Mouse (Mus musculus) c-Kit-positive CD71-positive TER-119-positive erythroid progenitor cells, embryonic 14.5 days (primary cell): ENCODE measurements at regions not wholly inside any gene's neighbourhood (a gene's known extent, or its start where the extent isn't known, plus 50 kb on each side); places are given as distances from the start of the nearest gene placed in this dataset.

Experiments
- DNase-seq: peaks from one replicate; pipeline ENCODE4 v3.0.0-alpha.2; 2013; ENCODE audit warnings: low spot score

DNA sequence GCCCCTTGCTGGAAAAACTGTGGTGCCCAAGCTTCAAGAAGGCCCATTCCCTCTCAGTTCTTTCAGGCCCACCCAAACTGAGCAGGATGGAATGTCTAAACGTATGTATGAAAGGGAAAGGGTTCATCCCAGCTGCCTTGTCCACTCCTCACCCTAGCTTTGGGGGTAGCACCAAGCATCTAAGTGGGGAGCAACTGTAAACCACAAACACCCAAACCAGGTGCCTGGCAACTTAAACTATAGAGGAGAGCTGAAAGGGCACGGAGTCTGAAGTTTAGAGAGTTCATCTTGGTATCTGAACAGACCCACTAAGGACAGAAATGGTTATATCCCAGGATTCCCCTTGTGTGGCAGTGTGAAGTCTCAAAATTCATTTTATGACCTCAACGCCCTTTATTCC lies 90.1 kb upstream of the Ssbp2 start:
- no peak for DNase-seq

DNA sequence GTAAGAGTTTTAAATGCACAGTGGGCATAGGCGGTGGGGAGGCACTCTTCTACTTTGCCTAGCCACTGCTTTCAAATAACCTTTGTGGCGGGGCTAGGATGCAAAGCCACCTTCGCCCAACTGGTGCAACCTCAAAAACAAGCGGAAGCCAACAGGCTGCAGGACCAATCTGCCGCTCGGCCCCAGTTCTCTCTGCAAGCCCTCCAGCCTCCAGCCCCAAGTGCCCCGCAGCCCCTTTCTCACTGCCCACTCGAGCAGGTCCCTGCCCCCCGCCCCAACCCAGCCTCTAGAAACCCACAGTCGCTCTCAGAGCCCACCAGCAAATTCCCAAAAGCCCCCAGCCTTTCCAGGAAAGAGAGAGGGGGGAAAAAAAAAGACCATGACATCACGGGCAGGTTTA lies 89.6 kb upstream of the Ssbp2 start:
- DNase-seq, result no peak

DNA sequence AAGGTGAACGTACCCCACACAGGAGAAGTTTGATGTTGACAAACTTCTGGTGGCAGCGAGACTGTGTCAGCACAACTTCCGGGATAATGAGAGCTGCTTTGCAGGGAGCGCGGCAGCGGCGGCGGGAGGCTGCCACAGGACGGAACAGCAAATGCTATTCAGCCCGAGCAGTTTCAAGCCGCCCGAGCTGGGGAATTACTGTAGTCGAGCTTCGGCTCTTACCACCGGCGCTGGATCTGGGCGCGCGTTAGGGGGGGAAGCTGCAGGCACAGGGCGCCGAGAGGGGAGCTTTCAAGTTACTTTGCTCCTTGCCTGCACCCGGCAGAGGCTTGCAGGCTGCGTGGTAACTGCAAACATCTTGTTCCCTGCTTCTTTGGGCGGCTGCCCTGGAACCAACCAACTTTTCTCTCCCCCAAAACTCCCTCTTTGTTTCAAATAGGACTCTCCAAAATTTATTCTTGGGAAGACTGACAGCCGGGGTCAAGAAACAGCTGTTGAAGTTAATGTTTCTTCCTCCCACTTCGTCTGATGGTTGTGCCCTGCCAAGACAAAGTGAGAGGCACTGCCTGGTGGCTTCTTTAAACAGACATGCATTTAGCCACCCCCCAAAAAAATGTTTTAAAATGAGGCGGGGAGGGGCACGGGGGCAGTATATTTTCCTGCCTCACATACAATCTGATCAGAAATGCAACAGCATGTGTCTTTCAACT lies 89.0 kb upstream of the Ssbp2 start:
- DNase-seq, result peak; percentile 81

DNA sequence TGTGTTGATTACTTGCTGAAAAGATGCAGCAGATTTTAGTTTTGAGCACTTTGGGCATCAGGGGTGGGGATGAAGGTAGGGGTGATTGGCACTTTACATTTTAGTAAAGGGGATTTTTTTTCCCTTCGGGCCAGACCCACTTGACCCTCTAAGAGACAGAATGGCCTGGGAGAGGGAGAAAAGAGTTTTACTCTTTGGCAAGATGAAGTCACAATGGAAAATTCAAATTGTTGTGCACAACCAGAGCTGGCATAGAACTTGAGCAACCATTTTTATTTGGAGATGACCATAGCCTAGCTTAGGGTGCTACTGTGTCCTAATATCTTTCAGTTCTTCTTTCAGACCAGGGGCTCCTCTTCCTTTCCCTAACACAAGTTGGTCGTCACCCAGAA lies 88.5 kb upstream of the Ssbp2 start:
- no peak for DNase-seq

DNA sequence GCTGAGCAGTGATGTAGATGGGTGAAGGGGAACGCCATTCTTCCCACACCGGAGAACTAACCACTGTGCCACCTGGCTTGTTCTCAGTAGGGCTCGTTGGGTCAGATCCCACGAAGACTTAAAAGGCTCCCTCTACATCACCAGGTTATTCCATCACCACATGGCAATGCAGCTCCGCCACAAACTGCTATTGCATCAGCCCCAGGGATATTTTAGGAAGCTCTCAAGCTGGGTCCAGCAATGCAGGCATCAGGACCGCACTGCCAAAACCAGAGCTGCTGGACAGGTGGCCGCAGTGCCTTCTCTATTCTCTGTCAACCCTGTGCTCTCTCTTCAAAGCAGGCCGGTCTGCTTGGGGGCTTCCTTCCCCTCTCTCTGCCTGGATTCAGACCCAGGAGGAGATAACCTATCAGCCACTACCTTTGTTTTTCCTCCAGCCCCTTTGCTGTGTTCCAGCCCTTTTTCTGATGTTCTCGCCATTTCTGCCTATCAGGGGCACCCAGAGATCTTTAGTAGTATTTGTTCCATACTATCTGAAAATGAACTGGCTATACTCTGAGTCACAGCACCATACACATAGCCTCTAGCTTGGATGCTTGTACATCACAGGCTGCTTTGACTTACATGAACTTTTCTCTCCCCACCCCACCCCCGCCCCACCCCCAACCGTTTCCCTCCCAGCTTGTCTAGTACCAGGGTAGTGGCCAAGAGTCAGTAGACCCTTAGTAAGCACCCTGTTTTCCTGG lies 87.8 kb upstream of the Ssbp2 start:
- DNase-seq, result no peak

DNA sequence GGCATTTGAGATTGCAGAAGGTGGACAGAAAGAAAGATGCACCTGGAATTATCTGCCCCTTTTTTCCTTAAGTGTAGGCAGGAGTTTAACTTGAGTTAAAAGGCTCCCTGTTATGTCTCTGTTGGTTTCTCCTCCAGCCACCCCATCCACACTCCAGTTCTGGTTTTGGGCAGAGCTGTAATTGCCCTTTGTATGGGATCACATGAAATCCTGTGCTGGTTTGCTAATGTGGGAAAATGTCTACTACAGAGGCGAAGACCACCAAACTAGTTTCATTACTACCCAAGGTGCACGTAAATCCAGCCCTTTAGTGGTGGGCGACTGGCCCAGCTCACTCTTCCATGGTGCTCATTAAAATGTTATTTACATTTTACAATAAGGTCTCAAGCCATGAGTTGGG lies 85.9 kb upstream of the Ssbp2 start:
- DNase-seq, result no peak

DNA sequence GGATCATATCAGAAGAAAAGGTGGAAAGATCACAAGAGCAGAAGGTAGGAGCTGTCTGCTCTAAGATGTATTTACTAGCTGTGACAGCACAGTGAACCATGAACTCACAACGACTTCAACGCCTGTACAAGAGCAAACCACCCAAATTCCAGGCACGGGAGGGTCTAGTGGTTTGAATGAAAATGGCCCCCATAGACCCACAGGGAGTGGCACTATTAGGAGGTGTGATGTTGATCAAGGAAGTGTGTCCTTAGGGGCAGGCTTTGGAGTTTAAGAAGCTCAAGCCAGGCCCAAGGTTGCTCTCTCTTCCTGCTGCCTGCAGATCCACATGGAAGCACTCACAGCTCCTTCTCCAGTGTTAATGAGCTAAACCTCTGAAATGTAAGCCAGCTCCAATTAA lies 83.5 kb upstream of the Ssbp2 start:
- DNase-seq, result no peak

DNA sequence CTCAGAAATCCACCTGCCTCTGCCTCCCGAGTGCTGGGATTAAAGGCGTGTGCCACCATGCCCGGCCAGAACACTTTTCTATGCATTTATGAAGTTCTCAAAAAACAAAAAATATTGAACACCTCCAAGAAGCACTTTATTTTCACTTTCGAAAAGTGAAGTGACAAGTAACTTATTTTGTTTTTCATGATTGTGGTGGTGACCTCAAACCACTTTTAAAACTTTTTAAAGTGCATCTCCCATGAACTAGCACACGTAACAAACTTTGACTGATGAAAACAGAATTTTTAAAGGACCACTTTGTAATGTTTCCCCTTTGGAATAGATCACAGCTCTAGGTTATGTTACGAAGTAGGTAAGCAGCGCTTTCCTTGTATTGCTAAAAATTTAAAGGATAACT lies 82.7 kb upstream of the Ssbp2 start:
- no peak for DNase-seq

DNA sequence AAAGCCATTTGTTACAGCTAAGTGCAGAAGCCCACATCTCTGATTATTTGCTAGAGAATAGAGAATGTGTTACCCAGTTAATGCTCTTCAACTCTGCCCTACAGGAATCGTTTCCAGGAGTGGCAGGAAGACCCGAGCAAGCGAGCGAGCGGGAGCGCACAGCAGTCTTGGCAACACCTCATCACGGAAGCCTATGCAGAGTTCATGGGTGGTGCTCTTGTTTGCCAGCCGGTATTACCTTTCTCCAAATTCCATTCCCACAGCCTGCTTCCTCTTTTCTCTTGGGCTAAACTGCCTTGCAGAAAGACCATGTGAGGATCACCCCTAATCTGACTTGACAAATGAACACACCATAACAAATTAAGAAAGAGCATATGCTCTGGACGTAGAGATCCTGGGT lies 82.1 kb upstream of the Ssbp2 start:
- DNase-seq, result no peak

DNA sequence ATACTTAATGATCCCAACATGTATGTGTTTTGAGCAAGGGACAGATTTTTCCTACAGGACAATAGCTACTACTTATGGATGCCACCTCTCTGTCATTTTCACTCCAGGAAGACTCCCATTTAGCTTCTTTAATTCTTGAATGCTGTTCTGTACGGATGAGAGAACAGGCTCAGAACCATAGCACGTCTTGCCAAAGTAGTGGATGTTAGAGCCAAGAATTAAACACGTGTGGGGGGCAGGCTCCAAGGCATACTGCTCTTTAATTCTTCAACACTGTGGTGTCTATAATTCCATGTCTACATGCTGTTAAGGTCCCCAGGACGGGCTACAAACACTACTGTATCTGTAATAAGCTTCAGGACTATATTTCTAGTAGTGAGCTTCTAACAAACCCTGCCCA lies 74.7 kb upstream of the Ssbp2 start:
- DNase-seq, result no peak

DNA sequence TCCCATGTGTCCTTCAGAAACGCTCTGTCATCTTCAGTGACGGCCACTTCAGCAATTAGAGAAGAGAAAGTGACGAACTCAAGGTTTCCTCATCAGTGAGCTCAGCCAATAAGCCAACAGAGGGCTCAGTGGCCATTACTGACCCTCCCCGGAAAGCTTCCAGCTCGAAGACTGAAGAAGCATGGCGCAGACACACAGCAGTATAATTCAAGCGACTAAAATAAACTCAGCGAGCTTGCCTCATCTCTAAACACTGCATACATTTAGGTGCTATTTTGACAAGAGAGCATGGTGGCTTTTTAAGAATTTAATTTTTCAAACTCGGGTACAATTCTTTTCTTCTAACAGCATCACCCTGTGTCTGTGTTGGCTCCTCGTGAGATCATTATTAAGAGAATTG lies 72.2 kb upstream of the Ssbp2 start:
- no peak for DNase-seq

DNA sequence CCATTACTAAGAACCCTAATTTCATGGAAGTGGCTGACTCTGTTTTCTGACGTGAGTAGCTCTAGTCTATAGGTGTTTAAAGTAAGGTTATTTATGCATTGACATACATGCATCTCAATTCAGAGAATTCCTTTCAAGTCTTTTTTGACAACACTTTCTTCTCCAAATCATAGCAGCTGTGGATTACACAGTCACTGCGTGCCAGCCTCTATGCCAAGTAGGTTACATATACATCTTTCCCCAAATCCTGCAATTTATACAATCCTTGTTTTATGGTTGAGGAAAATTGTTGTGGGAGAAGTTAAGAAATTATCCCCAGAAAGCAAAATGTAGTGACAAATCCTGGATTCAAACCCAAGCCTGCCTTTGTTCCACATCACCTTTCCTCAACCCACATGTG lies 56.5 kb upstream of the Ssbp2 start:
- no peak for DNase-seq

DNA sequence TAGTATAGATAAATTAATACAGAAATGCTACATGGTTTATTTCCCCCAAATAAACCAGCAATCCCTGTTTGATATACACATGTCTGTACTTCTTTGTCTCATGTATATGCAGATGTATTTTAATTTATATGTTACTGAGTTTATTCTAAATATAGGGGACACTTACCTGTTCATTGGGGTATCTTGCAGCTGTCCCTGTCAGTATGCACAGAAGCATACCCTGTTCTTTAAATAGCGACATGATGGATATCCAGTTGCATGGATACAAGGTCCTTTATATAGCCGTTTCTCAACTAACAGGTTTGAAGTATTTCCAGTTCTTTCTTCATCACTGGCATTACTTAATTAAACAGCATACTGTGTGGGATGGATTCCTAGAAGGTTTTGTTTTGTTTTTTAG lies 55.1 kb upstream of the Ssbp2 start:
- no peak for DNase-seq

DNA sequence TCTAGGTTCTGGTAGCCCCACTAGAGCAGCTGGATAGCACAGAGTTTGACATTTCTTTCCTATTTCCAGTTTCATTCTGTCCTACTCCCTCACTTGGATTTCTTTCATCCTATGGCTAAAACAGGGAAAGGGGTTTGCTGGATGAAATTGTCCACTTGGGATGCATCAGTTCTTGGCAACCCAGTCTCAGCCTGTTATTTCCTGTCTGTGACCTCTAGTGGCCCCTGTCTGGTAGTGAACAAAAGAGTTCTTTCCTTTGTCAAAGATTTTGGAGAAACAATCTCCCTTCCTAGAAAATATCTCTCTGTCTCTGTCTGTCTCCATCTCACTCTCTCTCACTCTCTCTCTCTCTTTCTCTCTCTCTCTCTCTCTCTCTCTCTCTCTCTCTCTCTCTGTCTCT lies 50.0 kb upstream of the Ssbp2 start:
- no peak for DNase-seq
